Mouse (Mus musculus): ENCODE measurements at regions not wholly inside any gene's neighbourhood (a gene's known extent, or its start where the extent isn't known, plus 50 kb on each side); places are given as distances from the start of the nearest gene placed in this dataset.

DNA sequence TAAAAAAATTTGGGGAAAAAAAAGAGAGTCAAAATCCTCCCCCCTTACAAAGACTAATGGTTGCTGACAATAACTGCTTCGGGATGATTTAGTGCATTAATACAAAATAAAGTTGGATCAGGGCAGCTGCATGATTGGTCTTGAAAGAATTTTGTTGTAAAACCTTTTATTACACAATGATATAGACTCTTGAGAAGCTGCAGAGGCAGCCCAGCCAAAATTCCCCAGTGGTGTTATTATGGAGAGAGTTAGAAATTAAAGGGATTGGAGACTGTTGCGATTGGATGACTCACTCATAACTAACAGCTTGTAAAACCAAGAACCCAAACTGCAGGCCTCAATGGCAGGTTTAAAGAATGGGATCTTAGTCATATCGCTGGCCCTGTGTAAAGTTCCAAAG is 181.4 kb upstream of the Igfbp7 start:
- no peak for DNase-seq

DNA sequence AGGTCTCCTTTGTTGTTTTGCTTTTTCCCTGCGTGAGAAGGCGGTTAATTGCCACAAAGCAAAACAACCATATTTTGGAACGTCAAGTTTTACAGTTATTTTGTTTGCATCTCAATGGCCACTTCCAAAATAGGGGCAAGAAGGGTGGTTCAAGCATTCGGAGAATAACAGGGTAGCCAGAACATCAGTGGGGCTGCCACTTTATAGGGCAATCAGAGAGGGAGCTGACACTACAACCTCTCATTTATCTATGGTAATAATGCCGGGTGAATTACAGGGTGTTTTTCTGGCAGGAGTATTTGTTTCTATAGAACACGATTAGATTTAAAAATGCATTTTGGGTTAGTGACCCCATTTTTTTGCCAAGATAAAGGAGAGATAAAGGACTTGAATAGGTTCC is 173.9 kb upstream of the Igfbp7 start:
- no peak for DNase-seq

DNA sequence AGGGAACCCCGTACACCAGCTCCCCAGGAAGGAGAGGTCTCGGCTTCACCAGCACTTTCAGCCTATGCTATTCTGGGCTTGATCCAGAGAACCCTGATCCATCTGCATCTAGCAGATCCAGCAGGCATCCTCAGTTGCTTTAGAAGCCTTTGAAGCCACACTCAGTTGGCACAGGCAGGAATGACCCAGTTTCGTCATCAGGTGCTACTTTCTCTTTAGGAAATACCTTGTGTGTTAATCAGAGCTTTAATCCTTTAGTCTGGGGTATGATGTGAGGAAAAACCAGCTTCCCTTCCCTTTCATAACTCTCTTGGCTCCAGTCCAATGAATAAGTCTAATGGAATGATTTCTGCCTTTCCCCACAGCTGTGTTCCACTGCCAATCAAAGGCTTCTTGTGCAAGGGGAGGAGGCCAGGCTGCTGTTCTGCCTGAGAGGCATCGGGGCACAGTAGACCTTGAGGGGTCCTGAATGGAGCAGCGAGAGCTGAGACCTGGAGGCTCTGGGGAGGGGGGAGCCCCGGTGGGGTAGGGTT is 173.3 kb upstream of the Igfbp7 start:
- peak; percentile 16 to 42 for DNase-seq

- DNase-seq: peak in 1 of 2 experiments; percentile 2
Observed at GRCm38 (mm10) chr5:77579826-77580745, 172.2 kb upstream of the Igfbp7 start.

DNA sequence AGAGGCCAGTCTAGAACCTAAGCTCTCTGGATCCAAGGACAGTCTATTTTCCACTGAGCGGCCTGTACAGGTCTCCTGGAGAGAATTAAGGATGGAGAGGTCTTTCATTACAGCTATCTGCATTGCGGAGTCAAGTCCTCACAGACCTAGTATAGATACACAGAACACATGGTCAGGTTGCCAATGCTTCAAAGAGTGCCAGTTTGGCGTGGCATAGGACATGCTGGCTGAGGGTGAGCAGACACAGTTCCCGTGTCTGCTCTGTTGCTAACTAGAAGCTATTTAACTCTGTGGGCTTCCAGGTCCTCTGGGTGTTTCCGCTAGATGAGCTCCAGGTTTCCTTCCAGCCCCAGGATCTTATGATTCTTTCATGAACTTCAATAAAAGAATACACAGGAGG is 169.0 kb upstream of the Igfbp7 start:
- peak in 1 of 2 experiments; percentile 7 for DNase-seq

GRCm38 (mm10) chr5:77575780-77576179 is 167.9 kb upstream of the Igfbp7 start:
- DNase-seq: no peak

DNA sequence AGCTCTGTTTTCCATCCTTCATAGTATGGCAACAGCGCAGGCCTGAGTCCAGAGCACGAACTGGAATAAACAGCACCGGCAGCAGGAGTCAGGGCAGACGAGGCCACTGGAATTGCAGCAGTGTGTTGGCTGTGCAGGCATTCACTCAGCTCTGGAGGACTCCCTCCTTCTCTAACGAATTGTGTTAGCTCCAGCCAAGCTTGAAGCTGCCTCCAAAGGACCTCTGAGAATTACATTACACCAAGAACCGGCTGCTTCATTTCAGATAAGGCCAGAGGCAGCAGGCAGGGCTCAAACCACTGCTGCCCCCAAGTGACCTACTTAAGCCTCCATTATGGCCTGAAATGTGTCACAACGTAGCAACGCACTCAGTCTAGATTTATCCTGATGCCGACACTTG is 162.5 kb upstream of the Igfbp7 start:
- DNase-seq: no peak

DNA sequence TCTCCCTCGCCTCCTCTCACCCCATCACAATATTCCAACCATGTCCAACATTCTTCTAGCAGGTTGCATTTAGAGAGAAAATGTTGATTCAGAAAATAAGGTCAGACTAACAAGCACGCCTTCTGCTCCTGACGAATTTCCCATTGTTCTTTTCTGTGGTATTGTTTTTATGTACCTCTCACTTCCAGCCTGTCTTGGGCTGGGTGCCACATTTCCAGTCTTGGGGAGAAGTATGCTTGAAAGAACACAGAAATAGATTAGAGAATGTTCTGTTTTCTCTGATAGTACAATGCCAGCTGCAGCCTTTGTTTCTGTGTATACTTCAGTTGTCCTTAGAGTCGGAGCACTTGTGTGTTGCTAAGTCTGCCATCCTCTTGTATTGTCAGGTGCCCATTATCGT is 160.3 kb upstream of the Igfbp7 start:
- no peak for DNase-seq

- no peak for DNase-seq
Observed at GRCm38 (mm10) chr5:77552580-77552979, 144.7 kb upstream of the Igfbp7 start.

DNA sequence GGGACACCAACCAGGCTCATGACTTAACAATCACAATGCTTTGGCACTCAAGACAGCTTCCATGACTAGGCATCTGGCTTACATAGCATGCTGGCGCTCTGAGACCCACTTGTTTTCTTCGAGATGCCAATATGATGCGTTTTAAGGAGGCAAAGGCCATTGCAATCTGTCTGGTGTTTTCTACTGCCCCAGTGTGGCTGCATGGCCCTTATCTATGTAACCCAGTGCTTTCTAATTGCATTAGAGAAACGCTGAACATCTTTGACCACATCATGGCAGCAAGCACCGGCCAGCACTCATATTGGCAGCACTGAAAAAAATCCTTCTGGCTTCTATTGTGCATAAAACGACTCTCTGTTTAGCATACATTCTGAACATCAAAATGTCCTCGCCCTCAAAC is 144.2 kb upstream of the Igfbp7 start:
- no peak for DNase-seq

GRCm38 (mm10) chr5:77546001-77546620 is 138.3 kb upstream of the Igfbp7 start:
- no peak for DNase-seq

DNA sequence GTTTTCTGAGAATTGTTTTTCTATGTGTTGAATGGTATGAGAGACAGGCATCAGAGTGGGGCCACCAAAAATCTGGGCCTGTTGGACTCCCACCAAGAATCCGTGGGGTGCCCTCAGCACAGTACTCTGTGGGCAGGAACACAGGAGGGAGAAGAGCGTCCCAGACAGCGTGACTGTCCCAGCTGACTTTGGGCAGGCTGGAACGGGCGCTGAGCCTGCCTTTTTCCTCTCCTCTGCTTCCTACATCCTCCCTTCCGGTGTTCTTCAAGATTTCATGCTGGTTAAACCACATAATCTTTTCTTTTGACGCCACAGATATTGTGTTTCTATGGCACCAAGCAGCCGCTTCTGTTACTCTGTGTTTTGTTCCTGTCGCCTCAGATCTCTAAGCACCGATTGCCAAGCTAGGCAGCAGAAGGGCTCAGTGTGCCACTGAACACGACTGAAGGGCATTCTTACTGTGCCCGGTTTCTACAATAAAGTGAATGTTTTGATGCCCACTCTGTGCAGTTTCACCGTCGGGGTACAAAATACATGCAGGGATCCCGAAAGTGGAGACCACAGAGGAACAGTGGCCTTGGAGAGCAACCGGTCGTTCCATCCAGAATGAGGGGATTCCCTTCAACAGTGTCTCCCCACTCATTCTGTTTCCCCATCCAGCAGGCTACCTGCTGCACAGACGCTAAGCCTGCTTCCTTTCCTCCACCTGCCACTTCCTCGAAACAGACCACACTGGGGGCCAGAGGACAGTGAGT is 124.6 kb upstream of the Igfbp7 start:
- peak; percentile 15 to 41 for DNase-seq

DNA sequence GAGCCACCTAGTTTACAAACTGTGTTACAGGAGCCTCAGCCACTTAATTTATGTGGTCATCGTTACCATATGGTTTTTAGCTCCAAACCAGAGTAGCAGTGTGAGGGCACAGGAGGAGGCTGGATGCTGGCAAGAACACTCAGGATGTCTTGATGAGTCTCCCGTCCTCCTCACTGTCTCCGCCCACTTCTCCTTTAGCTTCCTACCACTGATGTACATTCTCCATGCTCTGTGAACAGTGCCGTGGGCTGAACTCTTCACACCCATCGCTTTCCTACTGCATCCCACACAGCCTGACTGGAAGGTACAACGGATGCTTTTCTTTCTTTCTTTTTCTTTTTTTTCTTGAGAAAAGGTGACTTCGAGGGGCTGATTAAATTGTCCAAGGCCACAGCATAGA is 122.5 kb upstream of the Igfbp7 start:
- no peak for DNase-seq

GRCm38 (mm10) chr5:77517252-77517651 is 109.4 kb upstream of the Igfbp7 start:
- DNase-seq: no peak

- DNase-seq: no peak
Observed at GRCm38 (mm10) chr5:77515448-77515847, 107.6 kb upstream of the Igfbp7 start.

DNA sequence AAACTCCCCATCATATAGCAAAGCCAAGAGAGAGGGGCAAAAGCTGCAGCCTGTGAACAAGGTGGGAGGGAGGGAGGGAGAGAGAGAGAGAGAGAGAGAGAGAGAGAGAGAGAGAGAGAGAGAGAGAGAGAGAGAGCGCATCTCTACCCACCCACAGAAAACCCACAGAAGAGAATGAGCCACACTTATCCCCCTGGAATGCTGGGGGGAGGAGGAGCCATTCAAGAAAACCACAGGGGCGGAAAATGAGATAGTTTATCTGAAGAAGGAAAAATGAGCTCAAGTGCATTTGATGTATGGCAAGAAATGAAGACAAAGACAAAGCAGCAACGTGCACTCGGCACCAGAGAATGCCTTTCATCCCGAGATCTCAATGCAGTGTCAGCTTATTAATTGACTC is 94.8 kb upstream of the Igfbp7 start:
- DNase-seq: no peak

DNA sequence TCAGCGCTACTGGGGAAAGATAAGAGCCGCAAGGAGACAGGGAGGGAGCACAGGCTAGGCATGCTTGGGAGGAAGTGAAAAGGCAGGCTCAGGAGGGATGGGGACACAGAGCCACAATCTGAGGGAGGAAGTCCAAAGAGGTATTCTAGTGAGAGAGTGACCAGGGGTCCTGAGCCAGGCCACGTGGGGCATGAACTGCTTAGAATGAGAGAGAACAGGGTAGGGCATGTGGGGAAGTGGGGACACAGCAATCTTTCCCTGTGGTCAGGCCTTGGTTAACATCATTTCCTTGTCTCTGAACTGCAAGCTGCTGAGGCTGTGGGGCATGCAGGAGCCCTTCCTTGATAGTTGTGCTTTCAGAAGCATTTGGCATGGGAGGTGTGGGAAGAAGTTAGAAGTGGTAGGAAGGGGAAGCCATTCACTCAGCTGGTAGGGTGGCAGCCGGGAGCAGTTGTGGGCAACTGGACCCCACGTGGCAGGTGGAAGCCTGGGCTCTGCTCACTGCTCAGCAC is 92.2 kb upstream of the Igfbp7 start:
- no peak for DNase-seq

- DNase-seq: no peak
Observed at GRCm38 (mm10) chr5:77494601-77495000, 86.8 kb upstream of the Igfbp7 start.

DNA sequence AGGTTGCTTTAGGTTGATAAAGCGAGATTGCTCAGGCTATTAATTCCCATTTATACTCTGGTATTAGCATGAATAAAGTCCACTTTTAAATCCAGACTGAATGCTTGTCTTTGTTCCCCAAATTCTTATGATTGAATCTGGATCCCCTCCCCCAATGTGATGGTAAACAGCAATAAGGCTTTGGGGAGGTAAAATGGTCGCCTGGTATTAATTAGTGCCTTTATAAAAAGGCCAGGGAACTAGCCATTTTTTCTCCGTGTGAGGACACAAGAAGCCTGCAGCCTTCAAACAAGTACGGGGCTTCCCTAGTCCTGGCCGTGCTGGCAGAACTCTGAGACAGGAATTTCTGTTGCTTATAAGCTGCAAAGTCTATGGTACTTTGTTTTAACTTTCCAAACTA is 81.1 kb upstream of the Igfbp7 start:
- no peak for DNase-seq

- no peak for DNase-seq
Observed at GRCm38 (mm10) chr5:77487837-77488827, 80.3 kb upstream of the Igfbp7 start.

DNA sequence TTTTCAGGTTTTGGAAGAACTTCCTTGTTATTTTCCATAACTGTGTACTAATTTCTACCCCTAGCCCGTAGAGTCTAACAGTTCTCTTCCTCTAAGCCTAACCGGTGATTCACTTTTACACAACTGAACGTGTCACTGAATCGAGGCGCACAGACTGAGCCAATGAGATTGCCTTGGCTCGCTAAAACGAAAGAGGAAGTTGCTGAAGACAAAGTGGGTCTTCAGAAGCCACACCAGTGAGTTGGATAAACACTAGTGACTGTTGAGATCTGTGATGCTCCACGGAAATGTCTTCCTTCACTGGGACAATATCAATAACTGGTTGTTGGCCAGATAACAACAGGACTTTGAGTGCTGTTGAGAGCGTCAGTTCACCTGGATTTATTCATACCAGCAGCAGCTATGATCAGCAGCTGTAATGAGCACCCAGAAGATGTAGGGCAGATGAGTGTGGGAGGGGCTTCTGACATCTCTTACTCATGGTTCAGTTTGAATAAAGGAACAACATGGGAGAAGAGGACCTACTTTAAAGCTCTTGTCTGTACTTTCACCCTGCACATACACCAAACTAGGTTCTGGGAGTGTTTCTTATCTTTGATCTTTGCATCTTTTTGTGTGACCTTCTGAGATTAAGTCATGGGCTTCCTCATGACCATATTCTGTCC is 75.3 kb upstream of the Igfbp7 start:
- no peak for DNase-seq
